Mouse (Mus musculus) megakaryocyte, adult 5-6 weeks (primary cell): ENCODE results near the gene Ppil6. TPM values are rescaled to one million over a fixed set of nuclear protein-coding genes. Genes with fewer than 3 reads are reported as not detected.
A peak's percentile ranks its signal among the peaks of the same experiment; 100 is the strongest.

Source experiments
- ATAC-seq: 2 replicates; pipeline ENCODE4 v1.8.0; 2016; ENCODE audit warnings: mild to moderate bottlenecking, inconsistent platforms; ENCODE audit not compliant: poor library complexity, severe bottlenecking
- total RNA-seq, 2 experiments: library from RNA; stranded (forward) in 1 of 2; stranded (reverse) in 1 of 2; fragments of 153-499, 151-499 nt in 1 of 2; fragments of 221-1000, 200-1000 nt in 1 of 2; gene quantifications; 2 replicates each; pipeline versions ENCODE4 v1.2.3 to v1.2.4; 2015 to 2017

Ppil6 gene
- total RNA-seq (2015), result 1.2 and 1.3 TPM in 2 replicates
- not detected in 2 replicates for total RNA-seq (2017)

DNA sequence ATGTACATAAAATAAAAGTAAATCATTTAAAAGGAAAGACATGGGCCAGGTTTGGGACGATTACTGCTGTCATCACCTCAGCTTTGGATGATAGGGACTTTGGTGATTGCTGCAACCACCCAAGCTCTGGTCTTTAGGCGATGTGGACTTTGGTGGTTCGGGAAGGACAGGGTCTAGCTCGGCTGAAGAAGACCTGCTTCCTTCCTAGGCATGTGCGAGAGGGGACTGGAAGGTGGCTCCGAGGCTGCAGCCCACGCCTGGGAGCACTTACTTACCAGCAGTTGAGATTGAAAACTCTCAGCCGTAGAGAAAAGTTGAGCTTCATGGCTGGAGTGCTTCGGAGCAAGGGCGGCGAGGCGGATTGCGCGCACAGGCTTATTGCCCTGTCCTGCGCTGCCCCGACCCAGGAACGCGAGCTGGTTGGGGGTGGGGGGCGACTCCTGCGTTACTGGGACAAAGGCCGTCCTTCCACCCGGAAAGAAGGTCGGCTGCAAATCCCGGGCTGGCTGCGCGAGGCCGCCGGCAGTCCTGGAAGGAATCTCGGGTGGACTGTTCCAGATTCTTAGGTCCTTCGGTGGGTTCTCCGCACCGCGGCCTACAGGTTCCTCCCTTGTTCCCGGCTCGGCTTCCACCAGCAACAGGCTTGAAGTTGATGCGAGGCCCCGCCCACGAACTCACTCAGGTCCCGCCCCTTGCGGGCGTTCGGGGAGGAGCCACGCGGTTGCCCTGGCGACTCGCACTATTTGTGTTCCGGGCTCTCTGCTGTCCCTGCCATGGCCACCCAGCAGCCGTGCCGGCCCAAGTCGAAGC lies at the start of gene Ppil6, which contains the start of gene Smpd2:
Ppil6 (plus strand) TSS at position 732 of the 810 bp plus-strand sequence.
Smpd2 (minus strand) TSS at position 662 of the 810 bp plus-strand sequence.
- ATAC-seq, result peak; percentile 98

DNA sequence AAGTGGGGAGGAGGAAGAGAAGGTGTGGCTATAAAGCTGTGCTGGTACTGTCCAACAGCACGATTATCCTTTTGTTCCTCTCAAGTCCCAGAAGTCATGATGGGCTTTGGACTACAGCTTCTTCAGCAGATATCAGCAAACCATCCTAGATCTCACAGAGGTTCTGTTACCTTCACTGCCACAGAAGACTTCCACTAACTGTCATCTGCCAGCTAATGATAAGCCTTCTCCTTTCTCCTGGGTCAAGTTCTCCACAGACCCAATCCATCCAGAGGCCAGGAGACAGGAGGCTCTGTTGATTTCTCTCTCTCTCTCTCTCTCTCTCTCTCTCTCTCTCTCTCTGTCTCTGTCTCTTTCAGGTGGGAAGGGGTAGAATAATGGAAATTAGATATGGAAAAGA lies 42.0 kb upstream of the Ppil6 start:
- ATAC-seq, result no peak

DNA sequence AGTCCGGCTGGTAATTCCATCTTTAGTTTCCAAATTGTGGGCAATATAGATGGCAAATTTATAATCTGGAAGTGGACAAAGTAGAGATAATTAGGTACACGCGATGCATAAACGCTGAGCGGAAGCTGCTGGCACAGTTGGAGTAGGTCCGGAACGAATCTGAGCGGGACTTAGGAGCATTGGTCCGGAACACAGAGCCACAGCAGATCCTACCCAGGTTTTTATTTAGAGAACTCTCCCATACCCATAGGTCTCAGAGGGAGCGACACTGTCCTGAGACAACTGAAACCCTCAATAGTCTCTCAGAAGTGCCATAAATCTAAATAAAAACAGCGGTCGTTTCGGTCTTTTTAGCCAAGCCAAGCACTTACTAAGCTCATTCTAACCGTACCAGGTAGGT lies 40.6 kb upstream of the Ppil6 start:
- peak; percentile 44 for ATAC-seq

DNA sequence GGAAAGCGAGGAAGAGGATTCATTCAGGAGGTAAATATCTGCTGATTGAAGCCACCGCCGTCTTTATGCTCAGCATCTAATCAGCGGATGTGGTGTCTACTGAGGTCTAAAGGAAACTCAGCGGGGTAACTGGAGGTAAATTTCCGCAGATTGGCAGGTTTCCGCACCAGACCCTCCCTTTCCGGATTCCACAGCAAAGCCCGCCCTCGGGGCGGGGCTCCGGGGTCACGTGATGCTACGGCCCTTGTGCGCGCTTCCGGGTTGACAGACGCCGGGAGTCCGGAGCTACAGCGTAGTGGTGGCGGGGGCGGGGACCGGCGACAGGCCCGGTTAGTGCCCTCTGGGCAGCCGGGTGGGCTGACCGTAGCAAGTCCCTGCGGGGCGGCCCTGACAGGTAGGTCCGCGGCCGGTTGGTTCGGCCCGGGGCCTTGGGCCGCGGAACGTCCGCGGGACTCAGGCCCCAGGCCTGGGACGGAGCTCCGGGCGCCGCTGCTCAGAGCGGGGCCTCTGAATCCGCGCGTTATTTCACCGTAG lies 40.0 kb upstream of the Ppil6 start, which contains the start of gene Zbtb24:
Zbtb24 (plus strand) TSS at position 247 of the 534 bp plus-strand sequence.
- peak; percentile 96 for ATAC-seq

DNA sequence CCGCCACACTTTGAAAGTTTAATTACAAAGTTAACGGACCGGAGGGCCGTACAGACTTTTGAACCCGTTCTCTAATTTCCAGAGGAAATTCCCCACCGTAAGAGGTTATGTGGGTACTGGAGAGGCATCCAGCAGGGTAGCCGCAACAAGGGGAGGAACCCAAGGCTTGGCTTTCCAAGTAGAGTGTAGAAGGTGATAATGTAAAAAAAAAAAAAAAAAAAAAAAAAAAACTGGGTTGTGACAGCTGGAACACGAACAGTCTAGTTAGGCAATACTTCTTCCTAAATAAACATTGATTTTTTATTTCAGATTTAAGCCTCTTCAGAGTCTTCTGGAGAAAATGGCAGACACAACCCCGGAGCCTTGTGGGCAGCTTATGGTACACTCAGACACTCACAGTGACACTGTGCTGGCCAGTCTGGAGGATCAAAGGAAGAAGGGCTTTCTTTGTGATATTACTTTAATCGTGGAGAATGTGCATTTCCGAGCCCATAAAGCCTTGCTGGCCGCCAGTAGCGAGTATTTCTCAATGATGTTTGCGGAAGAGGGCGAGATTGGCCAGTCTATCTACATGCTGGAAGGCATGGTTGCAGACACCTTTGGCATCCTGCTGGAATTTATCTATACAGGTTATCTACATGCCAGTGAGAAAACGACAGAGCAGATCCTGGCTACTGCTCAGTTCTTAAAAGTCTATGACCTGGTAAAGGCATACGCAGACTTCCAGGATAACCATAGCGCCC lies 39.3 kb upstream of the Ppil6 start:
- no peak for ATAC-seq

DNA sequence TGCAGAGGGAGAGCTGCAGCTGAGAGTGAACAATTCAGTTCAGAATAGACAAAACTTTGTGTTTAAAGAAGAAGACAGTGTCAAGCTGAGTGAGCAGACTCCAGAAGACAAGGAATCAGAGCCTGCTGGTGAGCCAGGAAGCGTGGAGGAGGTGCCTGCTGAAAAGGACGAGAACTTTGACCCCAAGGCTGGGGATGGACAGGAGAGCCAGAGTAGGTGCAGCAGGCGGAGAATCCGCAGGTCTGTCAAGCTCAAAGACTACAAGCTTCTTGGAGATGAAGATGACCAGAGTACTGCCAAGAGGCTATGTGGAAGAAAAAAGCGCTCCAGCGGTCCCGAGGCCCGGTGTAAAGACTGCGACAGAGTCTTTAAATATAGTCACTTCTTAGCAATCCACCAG lies 38.6 kb upstream of the Ppil6 start:
- ATAC-seq, result no peak

DNA sequence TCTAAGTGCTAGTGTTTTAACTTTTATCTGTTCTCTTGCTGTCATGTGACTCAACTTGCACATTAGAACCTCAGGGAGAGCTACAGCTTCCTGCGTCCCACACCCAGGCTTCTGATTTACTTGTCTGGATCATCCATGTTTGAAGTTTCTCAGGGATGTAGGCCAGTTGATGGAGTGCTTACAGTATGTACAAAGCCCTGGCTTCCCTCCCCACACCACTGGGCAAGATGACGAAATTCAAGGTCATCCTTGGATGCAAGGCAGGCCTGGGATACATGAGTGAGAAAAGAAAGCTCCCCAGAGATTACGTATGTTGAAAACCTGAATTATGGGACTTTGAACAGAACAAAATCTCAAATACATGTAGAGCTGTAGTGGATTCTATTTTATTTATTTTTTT lies 37.4 kb upstream of the Ppil6 start:
- no peak for ATAC-seq

DNA sequence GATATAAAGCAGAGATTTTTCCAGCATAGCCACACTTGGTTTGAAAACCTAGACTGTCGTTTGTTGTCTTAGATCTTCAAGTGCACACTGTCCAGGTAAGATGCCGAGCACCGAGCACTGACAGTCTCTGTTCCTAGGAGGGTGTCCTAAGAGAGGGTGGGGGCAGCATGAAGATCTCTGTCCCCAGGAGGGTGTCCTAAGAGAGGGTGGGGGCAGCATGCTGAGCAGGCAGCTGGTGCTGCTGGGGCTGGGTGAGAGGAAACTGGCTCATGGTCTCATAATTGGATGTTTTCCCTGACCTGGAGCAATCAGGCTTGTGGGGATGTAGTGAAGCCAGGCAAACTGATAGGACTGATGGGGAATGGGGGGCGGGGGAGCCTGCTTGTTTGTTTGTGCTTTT lies 30.2 kb upstream of the Ppil6 start:
- ATAC-seq, result no peak

DNA sequence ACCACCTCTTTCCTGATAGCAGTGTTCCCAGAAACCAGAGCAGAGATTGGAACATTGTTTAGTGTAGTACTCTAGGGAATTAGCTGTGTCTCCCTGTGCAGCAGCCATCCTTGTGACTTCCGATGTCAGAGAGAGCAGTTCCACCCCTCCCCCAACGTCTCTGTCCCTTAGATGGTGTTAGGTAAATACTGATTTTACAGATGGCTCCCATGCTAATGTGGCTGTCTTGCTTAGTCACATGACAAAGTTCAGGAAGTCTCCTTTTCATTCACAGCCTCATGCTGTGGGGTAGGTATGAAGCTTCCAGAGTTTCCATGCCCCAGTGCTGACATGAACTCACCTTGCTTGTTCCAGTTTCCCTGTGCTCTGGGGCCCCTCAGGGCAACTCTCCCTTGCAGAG lies 29.7 kb upstream of the Ppil6 start:
- no peak for ATAC-seq

DNA sequence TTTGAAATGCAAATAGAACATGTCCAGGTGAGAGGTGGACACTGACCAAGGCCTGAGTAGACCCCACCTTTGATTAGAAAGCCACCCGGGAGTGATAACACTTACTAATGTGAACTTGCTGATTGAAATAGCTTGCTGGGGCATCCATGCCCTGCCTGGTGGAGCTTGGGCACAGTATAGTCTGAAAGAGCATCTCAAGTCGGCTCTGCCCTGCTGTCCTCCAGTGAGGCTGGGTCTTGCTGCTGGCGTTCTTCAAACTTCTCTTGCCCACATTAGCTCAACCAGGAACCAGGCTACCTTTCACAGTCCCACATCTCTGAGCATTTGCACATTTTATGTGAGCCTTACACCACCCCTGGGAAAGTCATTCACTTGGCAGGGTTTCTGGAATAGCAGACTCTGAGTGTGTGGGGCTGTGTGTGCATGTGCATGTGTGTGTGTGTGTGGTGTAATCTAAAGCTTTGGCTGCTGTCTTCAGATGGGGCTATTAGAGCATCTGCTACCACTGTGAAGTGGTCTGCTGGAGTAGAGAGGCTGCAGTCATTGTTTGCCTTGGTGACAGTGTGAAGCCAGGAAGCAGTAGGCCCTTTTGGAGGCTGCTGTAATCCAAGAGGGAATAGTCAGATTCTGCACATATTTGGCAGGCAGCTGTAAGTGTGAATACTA lies 29.0 kb upstream of the Ppil6 start:
- ATAC-seq, result no peak

DNA sequence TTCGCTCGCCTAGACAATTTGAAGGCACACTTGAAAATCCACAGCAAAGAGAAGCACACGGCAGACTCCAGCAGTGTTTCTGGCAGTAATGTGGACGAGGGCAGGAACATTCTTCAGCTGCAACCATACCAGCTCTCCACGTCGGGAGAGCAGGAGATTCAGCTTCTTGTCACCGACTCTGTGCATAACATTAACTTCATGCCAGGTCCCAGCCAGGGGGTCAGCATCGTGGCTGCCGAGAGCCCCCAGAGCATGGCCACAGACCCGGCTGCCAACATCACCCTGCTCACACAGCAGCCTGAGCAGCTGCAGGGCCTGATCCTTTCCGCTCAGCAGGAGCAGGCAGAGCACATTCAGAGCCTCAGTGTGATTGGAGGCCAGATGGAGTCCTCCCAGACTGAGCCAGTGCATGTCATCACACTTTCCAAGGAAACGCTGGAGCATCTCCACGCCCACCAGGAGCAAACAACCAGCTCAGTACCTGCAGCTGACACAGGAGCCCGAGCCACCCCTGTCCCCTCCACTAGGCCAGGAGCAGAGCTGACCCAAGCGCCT lies 25.8 kb upstream of the Ppil6 start:
- ATAC-seq, result no peak

DNA sequence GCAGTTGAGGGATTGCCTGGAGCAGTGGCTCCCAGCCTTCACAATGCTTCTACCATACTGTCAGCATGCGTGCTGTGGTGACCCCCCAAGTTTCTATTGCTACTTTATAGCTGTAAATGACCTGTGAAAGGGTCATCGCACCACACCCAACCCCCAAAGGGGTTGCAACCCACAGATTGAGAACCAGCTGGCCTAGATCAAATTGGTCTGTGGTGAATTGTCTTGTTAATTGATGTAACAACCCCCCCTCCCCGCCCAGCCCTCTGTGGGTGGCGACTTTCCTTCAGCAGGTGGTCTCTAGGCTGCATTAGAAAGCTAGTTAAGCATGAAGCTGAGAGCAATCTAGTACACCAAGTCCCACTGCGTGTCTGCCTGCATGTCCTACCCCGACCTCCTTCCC lies 22.9 kb upstream of the Ppil6 start:
- no peak for ATAC-seq

DNA sequence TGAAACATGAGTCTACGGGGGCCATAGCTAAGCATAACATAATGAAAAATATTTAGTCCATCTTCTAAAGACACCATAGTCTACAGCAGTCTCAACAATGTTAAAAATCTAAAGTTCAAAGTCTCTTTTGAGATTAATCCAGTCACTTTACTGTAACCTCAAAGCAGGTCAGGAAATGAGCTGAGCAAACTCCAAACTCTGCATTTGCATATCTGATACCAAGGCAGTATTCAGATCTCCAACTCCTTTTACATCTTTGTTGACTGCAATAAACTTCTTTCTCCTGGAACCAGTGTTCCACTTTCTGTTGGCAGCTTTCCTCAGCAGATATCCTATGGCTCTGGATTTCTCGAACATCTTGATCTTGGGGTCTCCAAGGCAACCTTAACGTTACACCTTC lies 19.5 kb upstream of the Ppil6 start:
- ATAC-seq, result no peak

DNA sequence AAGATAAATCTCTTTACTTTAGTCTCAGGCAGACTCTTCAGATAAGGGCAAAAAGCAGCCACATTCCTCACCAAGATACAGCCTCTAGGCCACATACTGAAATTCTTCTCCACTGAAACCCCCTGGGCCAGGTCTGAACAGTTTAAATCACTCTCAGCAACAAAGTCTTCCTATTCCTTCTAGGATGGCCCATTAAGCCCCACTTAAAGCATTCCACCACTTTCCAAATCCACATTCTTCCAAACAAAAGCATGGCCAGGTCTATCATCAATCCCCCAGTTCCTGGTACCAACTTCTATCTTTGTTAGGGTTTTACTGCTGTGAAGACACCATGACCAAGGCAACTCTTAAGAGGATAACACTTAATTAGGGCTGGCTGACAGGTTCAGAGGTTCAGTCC lies 17.7 kb upstream of the Ppil6 start:
- no peak for ATAC-seq

DNA sequence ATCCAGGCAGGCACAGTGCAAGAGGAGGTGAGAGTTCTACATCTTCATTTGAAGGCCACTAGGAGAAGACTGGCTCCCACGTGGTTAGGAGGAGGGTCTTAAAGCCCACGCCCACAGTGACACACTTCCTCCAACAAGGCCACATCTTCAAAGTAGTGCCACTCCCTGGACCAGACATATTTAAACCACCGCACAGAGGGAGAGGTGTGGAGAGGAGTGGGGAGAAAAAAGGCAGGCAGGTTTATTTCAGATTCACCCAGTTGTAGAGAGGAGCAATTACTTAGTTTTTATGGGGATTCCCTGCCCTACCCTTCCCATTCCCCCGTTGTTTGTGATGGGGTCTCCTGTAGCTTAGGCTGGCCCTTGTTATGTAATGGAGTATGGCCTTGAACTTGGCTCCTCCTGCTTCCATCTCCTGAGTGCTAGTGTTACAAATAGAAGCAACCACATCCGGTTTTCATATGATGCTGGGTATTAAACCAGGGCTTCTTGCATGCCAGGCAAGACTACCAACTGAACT lies 17.2 kb upstream of the Ppil6 start:
- peak; percentile 11; the same call in 1 of the 2 replicates for ATAC-seq

DNA sequence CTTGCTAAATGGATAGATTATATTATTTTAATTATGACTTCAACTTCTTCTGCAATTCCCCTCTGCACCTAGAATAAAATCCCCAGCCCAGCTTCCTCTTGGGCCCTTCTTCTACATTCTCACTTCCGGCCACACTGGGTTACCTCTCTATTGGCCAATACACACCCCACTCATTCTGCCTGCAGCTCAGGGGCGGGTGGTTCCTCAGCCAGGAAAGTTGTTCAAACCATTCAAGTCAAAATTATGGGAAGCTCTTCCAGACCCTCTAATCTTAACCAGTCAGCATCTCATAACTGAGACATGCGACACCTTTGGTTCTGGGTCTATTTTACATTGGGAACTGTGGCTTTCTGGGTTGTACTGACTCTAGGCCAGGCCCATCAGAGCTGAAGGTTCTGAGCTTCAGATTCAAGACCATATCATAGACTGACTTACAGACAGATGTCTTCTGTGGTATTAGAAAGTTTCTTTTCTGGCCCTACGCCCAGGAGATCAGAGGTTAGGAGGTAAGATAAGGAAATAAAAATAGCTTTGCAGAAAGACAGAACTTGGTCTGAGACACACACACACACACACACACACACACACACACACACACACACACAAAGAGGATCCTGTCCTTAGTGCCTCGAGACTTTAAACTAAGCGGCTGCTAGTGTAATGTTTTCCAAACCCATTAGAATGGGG lies 16.3 kb upstream of the Ppil6 start:
- peak; percentile 62 for ATAC-seq

DNA sequence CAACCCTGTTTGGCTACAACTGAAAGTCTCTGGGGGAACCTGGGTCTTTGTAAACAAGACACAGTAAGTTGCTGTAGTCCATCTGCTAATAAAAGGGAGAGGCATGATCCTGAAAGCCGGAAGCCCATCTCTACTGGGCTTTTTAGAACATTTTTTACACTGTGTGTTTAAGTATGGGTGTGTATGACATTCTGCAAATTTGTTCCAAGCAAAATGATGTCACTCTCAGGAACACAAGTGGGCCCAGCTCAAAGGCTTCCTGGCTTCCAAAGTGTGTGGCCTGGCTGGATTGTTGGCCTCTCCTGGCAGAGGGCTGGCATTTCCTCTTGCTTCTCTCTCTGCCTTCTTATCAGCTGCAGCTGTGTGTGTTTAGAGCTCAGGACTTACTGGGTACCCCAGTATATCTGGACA lies 15.3 kb upstream of the Ppil6 start:
- no peak for ATAC-seq

DNA sequence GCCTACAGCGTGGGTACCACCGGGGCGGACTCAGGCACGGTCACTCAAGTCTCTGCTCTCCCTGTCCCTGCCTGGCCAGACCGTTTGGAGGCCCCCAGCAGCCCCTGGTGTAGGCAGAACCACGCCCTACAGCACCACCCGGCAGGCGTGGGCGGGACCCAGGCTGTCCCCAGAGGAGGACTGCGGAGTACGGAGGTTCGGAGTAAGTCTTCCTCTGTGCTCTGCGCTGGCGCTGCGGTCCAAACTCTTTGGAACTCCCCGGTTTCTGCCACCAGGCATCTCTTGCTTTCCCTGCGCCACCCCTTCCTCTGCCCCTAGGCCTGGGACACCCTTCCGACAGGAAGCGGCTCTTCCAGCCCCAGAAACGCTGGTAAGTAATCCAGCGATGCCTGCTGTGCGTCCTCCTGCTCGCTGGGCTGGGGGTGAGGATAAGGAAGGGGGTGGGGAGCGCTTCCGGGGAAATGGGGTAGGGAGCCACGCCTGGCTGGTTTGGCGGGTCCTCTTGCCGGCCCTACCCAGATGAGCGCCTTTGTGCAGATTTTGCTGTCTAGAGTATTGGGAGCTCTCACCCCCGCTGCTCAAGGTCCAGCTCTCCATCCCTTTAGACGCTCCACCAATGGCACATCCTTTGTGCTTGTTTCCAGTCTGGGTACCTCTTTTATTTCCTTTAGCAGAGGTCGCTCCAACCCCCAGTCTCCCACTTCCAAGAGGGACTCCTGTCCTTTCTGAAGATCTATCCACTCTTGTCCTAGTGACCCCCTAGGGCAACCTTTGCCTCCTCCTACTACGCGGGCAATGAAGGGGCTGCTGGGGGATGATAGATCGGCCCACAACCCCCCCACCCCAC lies 13.8 kb upstream of the Ppil6 start, which contains the start of gene Mical1:
Mical1 (plus strand) TSS at position 144 of the 847 bp plus-strand sequence.
- peak; percentile 50 for ATAC-seq

DNA sequence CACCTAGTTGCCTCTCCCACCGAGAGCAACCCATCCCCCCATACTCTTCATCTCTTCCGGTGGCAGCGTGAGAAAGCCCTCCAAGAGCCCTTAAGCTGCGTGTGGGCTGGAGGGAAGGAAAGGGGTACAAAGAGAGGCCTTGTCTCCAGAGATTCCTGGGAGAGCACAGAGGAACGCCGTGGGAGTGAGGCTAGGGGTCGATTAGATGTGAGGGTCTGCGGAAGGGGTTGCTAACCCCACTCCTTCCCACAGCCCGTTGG lies 13.3 kb upstream of the Ppil6 start:
- ATAC-seq, result 0 out of 2 replicates have a peak, but pooled peaks have one; percentile 0
